Mouse (Mus musculus): ENCODE measurements at regions not wholly inside any gene's neighbourhood (a gene's known extent, or its start where the extent isn't known, plus 50 kb on each side); places are given as distances from the start of the nearest gene placed in this dataset.

- peaks cover 0 to 32% of the 10 kb centered on the region in 2 experiments; a peak in 3 of 4 replicates for H3K4me1 ChIP-seq (ENCODE audit: control insufficient read depth in 2 of 2, insufficient read depth in 2 of 2, low read length in 2 of 2, poor library complexity in 1 of 2)
- in situ Hi-C loops (cut with MboI; ENCODE audit: low sequenced_read_pairs in 2 of 2, unreplicated experiment in 2 of 2), result no loop called here
- no peaks in the 10 kb centered on the region for H3K9me3 ChIP-seq (ENCODE audit: control insufficient read depth, insufficient read depth, low read depth, low read length)
- H3K27ac ChIP-seq (ENCODE audit: insufficient read depth, low read depth, low read length, poor library complexity, severe bottlenecking), result peak overlapping the region; percentile 19; the same call in 1 of the 2 replicates
- no peak for TF ChIP-seq CHD2 (IDR thresholded peaks at IDR 0.05; ENCODE audit: low read depth, low read length)
- no peak for TF ChIP-seq ZC3H11A (IDR thresholded peaks at IDR 0.05; ENCODE audit: borderline replicate concordance, low read depth, low read length)
- TF ChIP-seq MAFK (IDR thresholded peaks at IDR 0.05; ENCODE audit: insufficient read depth, low read depth, low read length), result no peak
- TF ChIP-seq HCFC1 (IDR thresholded peaks at IDR 0.05; ENCODE audit: borderline replicate concordance, insufficient read depth, low read length), result no peak
- no peak for TF ChIP-seq ZNF384 (IDR thresholded peaks at IDR 0.05; ENCODE audit: low read depth, low read length)
- no peak overlapping the region for H3K4me3 ChIP-seq (ENCODE audit: insufficient read depth in 1 of 2, low read depth in 1 of 2, low read length in 2 of 2, poor library complexity in 1 of 2, severe bottlenecking in 1 of 2)
- H3K9ac ChIP-seq (ENCODE audit: insufficient read depth, low read depth, low read length, poor library complexity, severe bottlenecking), result no peak overlapping the region
- no peak for DNase-seq (ENCODE audit: low read depth, low spot score)
- H3K36me3 ChIP-seq (ENCODE audit: control insufficient read depth, insufficient read depth, low read length, poor library complexity, severe bottlenecking), result no peaks in the 10 kb centered on the region
These were observed 118.0 kb downstream of the Kctd15 start for GRCm38 (mm10) chr7:34538310-34539055.

- H3K4me1 ChIP-seq (ENCODE audit: control insufficient read depth in 2 of 2, insufficient read depth in 2 of 2, low read length in 2 of 2, poor library complexity in 1 of 2), result peaks cover 0 to 32% of the 10 kb centered on the region in 2 experiments; a peak in 3 of 4 replicates
- TF ChIP-seq ZC3H11A (IDR thresholded peaks at IDR 0.05; ENCODE audit: borderline replicate concordance, low read depth, low read length) (no peak), HCFC1 (IDR thresholded peaks at IDR 0.05; ENCODE audit: borderline replicate concordance, insufficient read depth, low read length) (no peak), CHD2 (IDR thresholded peaks at IDR 0.05; ENCODE audit: low read depth, low read length) (no peak), MAFK (IDR thresholded peaks at IDR 0.05; ENCODE audit: insufficient read depth, low read depth, low read length) (no peak), ZNF384 (IDR thresholded peaks at IDR 0.05; ENCODE audit: low read depth, low read length) (no peak)
- DNase-seq (ENCODE audit: low read depth, low spot score), result no peak
- no peak overlapping the region for H3K27ac ChIP-seq (ENCODE audit: insufficient read depth, low read depth, low read length, poor library complexity, severe bottlenecking)
- H3K9ac ChIP-seq (ENCODE audit: insufficient read depth, low read depth, low read length, poor library complexity, severe bottlenecking), result 0 out of 2 replicates have a peak overlapping the region, but pooled peaks have one; percentile 13
- no peaks in the 10 kb centered on the region for H3K9me3 ChIP-seq (ENCODE audit: control insufficient read depth, insufficient read depth, low read depth, low read length)
- no peaks in the 10 kb centered on the region for H3K36me3 ChIP-seq (ENCODE audit: control insufficient read depth, insufficient read depth, low read length, poor library complexity, severe bottlenecking)
- in situ Hi-C loops (cut with MboI; ENCODE audit: low sequenced_read_pairs in 2 of 2, unreplicated experiment in 2 of 2), result no loop called here
- H3K4me3 ChIP-seq (ENCODE audit: insufficient read depth in 1 of 2, low read depth in 1 of 2, low read length in 2 of 2, poor library complexity in 1 of 2, severe bottlenecking in 1 of 2), result no peak overlapping the region
These were observed 119.4 kb downstream of the Kctd15 start for GRCm38 (mm10) chr7:34537122-34537521.

GRCm38 (mm10) chr7:34534241-34534640 is 122.3 kb downstream of the Kctd15 start:
- no peak overlapping the region for H3K9ac ChIP-seq (ENCODE audit: insufficient read depth, low read depth, low read length, poor library complexity, severe bottlenecking)
- TF ChIP-seq HCFC1 (IDR thresholded peaks at IDR 0.05; ENCODE audit: borderline replicate concordance, insufficient read depth, low read length), result no peak
- no peak for TF ChIP-seq CHD2 (IDR thresholded peaks at IDR 0.05; ENCODE audit: low read depth, low read length)
- 0 out of 2 replicates have a peak, but pooled peaks have one; percentile 20 for TF ChIP-seq ZNF384 (IDR thresholded peaks at IDR 0.05; ENCODE audit: low read depth, low read length)
- no peak for TF ChIP-seq MAFK (IDR thresholded peaks at IDR 0.05; ENCODE audit: insufficient read depth, low read depth, low read length)
- no peak for TF ChIP-seq ZC3H11A (IDR thresholded peaks at IDR 0.05; ENCODE audit: borderline replicate concordance, low read depth, low read length)
- H3K9me3 ChIP-seq (ENCODE audit: control insufficient read depth, insufficient read depth, low read depth, low read length), result no peaks in the 10 kb centered on the region
- no peaks in the 10 kb centered on the region for H3K36me3 ChIP-seq (ENCODE audit: control insufficient read depth, insufficient read depth, low read length, poor library complexity, severe bottlenecking)
- in situ Hi-C loops (cut with MboI; ENCODE audit: low sequenced_read_pairs in 2 of 2, unreplicated experiment in 2 of 2), result no loop called here
- no peak overlapping the region for H3K4me3 ChIP-seq (ENCODE audit: insufficient read depth in 1 of 2, low read depth in 1 of 2, low read length in 2 of 2, poor library complexity in 1 of 2, severe bottlenecking in 1 of 2)
- no peak overlapping the region for H3K27ac ChIP-seq (ENCODE audit: insufficient read depth, low read depth, low read length, poor library complexity, severe bottlenecking)
- H3K4me1 ChIP-seq (ENCODE audit: control insufficient read depth in 2 of 2, insufficient read depth in 2 of 2, low read length in 2 of 2, poor library complexity in 1 of 2), result peaks cover 0 to 22% of the 10 kb centered on the region in 2 experiments; a peak in 3 of 4 replicates
- DNase-seq (ENCODE audit: low read depth, low spot score), result no peak

- peaks cover 0 to 9% of the 10 kb centered on the region in 2 experiments; a peak in 3 of 4 replicates for H3K4me1 ChIP-seq (ENCODE audit: control insufficient read depth in 2 of 2, insufficient read depth in 2 of 2, low read length in 2 of 2, poor library complexity in 1 of 2)
- H3K27ac ChIP-seq (ENCODE audit: insufficient read depth, low read depth, low read length, poor library complexity, severe bottlenecking), result no peak overlapping the region
- in situ Hi-C loops (cut with MboI; ENCODE audit: low sequenced_read_pairs in 2 of 2, unreplicated experiment in 2 of 2), result no loop called here
- H3K36me3 ChIP-seq (ENCODE audit: control insufficient read depth, insufficient read depth, low read length, poor library complexity, severe bottlenecking), result no peaks in the 10 kb centered on the region
- no peaks in the 10 kb centered on the region for H3K9me3 ChIP-seq (ENCODE audit: control insufficient read depth, insufficient read depth, low read depth, low read length)
- DNase-seq (ENCODE audit: low read depth, low spot score), result no peak
- H3K4me3 ChIP-seq (ENCODE audit: insufficient read depth in 1 of 2, low read depth in 1 of 2, low read length in 2 of 2, poor library complexity in 1 of 2, severe bottlenecking in 1 of 2), result no peak overlapping the region
- TF ChIP-seq CHD2 (IDR thresholded peaks at IDR 0.05; ENCODE audit: low read depth, low read length) (no peak), MAFK (IDR thresholded peaks at IDR 0.05; ENCODE audit: insufficient read depth, low read depth, low read length) (peak; percentile 69)
- no peak overlapping the region for H3K9ac ChIP-seq (ENCODE audit: insufficient read depth, low read depth, low read length, poor library complexity, severe bottlenecking)
These were observed 124.9 kb downstream of the Kctd15 start for GRCm38 (mm10) chr7:34531639-34532038.
